Mouse (Mus musculus): ENCODE results near the gene Numb.

DNA sequence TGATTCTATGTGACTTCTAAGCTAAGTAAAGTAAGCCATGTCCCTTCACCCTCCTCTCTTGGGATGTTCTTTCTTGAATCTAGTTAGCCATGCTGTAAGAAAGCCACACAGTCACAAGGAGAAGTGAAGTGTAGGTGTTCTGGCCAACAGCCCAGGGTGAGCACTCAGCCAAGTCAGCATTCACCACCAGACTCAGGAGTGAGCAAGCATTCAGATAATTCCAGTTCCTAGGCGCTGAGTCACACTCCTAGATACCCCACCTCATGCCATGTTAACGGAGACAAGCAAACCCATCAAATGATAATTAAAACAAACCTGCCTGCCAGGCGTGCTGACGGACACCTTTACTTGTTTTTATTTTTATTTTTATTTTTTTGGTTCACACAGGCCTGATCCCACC lies 47.1 kb downstream of the Numb start:
- TF ChIP-seq HCFC1 (IDR thresholded peaks at IDR 0.05; ENCODE audit: borderline replicate concordance, insufficient read depth, low read length): no peak
- TF ChIP-seq ZNF384 (IDR thresholded peaks at IDR 0.05; ENCODE audit: low read depth, low read length): no peak
- no peak for TF ChIP-seq CHD2 (IDR thresholded peaks at IDR 0.05; ENCODE audit: low read depth, low read length)
